Mouse (Mus musculus) erythroblast, embryonic 14.5 days (primary cell): ENCODE measurements around the gene Mpv17l2.

Source experiments
- GATA1 ChIP-seq: IDR thresholded peaks from 2 replicates; pipeline ENCODE4 v1.6.1; 2012; ENCODE audit warnings: low read length, inconsistent platforms, mixed read lengths
- TAL1 ChIP-seq: IDR thresholded peaks from 3 replicates; pipeline ENCODE4 v1.6.1; 2012; ENCODE audit warnings: low read length, inconsistent platforms, mixed read lengths

DNA sequence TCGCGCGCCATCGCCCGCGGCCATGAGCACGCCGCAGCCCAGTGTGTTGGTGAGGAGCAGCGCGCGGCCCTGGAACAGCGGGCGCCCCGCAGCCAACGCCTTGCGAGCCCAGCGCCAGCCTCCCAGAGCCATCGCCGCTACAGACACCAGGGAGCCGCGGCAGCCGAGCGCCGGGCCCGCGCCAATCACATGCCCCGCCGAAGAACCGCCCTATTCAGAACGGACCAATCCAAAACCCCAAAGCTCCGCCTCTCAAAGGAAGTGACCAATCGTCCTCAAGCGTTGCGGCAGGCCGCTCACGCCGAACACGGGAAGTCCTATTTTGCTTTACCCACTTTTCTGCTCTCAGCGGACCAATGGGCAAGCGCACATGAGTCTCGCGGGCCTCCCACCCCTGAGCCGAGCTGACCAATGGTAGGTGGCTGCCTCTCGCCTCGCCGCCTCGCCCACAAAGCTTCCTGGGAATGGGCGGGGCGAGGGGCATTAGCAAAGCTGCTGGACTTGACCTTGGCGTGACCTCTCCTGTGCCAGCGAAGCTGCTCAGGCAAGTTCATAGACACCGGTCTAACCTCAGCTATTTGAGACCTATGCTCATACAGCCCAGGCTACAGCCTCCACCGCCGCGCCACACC, at the start of gene Mpv17l2:
- no peak for TF ChIP-seq TAL1
- no peak for TF ChIP-seq GATA1
